Mouse (Mus musculus): ENCODE measurements around the gene Rdx.

DNA sequence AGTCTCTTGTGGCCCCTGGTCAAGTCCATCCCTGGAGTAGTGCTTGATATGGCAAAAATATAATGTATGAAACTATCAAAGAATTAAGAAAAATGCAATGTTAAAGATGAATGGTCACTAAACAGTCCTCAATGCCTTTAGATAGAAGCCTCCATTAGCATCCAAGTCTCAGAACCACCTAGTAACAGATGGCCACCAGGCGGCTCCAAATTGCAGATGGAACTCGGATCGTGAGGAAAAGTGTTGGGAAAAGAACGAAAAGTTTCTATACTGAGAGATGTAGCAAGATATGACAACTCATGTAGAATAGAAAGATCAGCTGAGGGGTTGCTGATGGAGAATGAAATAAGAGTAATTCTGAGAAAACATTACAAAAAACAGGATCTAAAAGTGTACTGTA, 83.4 kb downstream of the Rdx start:
- TF ChIP-seq CTCF (IDR thresholded peaks at IDR 0.05; ENCODE audit: borderline replicate concordance, extremely low read depth, insufficient read depth, insufficient read length) = peak; percentile 44; the same call in 1 of the 2 replicates
- no peak for TF ChIP-seq POLR2A (IDR thresholded peaks at IDR 0.05; ENCODE audit: borderline replicate concordance, extremely low read depth, insufficient read depth, insufficient read length, poor library complexity, severe bottlenecking)

All from brain, embryonic 14.5 days (tissue).